Mouse (Mus musculus) monocyte, adult 2 months (primary cell): Measurements from ENCODE around the gene Ccdc69.
"Not testable (repeated sequence)": the region's sequence is repeated elsewhere in the genome, so short reads cannot be mapped to it uniquely, and the experiment has no call there.

Source experiments
- DNase-seq, 2 experiments: peaks; one replicate each; pipeline ENCODE4 v3.0.0; 2022; ENCODE audit warnings: low spot score in 2 of 2, low read depth in 1 of 2

The Ccdc69 gene

GRCm38 (mm10) chr11:55097463-55098188 lies 19.7 kb upstream of the Ccdc69 start, which contains the start of gene Gm2a:
Gene Gm2a, plus strand, starts transcription at chr11:55098115.
- DNase-seq = peak; percentile 87 to 93

- no peak for DNase-seq
Measured at GRCm38 (mm10) chr11:55096731-55097462, 19.0 kb upstream of the Ccdc69 start.

DNA sequence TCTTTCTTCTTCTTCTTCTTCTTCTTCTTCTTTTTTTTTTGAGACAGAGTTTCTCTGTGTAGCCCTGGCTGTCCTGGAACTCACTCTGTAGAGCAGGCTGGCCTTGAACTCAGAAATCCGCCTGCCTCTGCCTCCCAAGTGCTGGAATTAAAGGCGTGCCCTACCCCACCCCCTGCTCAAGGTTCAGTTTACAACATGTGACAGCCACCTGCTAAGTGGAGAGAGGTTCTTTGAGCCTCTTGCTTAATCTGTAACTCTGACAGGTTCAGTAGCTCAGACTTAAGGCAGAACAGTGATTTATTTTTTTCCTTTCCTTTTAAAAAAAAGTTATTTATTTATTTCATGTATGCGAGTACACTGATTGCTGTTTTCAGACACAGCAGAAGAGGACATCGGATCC lies 18.4 kb upstream of the Ccdc69 start:
- DNase-seq = not testable (repeated sequence)

DNA sequence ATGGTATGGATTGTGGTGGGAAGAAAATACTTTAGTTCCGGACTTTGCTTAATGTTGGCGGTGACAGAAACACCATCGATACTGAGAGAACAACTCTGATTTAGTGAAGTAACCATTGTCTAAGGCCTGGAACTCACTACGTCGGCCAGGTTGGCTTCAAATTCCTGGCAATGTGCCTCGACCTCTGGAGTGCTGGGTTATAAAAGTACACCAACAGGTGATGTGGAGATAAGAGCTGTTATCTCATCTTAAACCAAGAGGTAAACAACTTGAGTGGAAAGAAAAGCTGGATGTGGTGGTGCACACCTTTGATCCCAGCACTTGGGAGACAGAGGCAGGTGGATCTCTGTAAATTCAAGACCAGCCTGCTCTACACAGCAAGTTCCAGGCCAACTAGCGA lies 15.2 kb upstream of the Ccdc69 start:
- DNase-seq = no peak

DNA sequence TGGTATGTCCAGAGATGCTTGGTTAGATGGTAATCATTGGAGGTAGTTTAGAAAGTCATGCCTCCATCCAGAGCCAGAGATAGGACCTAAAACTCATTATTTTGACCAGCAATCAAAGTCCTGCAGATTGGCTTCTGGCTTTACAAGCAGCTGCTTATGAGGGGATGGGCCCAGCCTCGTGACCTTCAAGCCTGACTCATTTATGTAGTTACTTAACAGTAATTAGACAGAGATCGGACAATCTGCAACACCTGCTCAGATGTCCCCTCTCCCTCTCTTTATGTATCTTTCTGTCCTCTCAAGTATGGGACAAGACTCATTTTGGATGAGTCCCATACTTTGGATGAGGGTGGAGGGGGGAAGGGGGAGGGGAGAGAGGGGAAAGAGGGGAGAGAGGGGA lies 12.0 kb upstream of the Ccdc69 start:
- no peak for DNase-seq

GRCm38 (mm10) chr11:55087006-55087405 lies 9.1 kb upstream of the Ccdc69 start:
- DNase-seq = peak in 1 of 2 experiments; percentile 26

DNA sequence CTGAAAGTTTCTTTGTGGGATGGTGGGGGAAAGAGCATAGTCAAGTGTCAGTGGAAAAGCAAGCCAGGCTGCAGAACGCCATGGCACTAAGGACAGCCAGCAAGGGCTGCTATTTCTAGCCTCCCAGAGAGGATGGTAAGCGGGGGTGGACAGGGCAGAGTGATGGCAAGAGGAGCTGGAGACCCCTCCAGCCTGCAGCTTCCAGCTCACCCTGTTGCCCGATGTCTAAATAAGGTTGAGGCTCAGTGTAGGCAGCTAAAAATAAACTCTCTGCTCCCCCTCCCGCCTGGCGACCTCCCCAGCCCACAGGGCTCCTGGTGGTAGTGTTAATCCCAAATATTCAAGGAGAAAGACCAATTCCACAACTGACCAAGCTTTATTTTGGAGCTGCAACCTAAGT lies 7.5 kb upstream of the Ccdc69 start:
- no peak for DNase-seq

DNA sequence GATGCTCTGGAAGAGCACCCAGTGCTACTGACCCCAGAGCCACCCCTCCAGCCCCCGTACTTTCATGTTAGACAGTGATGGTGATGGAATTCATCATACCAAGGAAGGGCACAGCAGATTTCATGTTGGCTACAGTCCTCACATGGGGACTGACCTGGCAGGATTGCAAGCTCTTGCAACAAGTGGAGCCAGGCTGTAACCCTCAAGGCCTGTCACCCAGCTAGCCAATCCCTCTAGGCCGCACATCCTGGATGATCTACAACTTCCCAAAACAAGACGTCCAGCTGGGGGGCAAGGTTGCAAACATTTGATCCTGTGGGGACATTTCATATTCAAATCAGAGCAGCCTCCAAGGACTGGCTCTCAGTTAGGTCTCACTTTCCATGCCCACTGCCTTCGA lies 6.7 kb upstream of the Ccdc69 start:
- DNase-seq = no peak

GRCm38 (mm10) chr11:55081206-55081605 lies 3.3 kb upstream of the Ccdc69 start:
- DNase-seq = no peak

GRCm38 (mm10) chr11:55079180-55079579 lies 1.2 kb upstream of the Ccdc69 start:
- DNase-seq = no peak

GRCm38 (mm10) chr11:55078502-55078901 lies 571 bp upstream of the Ccdc69 start:
- no peak for DNase-seq

DNA sequence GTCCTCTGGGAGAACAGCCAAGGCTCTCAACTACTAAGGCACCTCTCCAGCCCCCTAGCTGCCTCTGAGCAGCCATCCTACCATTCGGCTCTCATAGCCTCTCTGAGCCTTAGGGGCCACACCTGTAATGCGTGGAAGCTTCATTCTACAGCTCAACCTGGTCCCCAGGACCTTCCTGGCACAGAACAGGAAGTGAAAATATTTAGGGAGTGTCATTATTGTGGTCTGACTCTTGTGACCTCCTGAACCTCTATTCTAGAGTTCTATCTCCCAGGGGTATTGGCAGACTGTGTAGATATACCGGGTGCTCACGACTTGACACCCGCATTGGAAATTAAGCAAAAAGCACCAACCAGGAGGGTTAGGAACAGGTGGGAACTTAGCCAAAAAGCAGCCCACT lies 1.7 kb downstream of the Ccdc69 start:
- no peak for DNase-seq

DNA sequence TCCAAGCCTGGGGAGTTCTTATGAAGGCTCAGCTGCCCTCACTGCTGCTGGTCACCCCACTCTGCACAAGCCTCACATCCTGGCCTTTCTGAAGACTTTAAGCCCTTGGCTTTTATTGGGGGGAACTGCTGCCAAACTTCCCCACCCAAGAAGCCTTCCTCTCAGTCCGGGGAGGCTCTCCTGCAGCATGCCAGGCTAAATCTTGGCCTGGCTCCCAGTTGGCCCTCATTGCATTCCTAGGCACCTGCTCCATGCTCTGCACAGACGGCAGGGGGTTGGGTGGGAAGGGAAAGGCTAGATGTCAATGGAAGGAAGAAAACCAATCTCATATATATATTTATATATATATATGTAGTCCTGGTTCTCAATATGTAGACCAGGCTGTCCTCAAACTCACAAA lies 2.3 kb downstream of the Ccdc69 start:
- DNase-seq = no peak

DNA sequence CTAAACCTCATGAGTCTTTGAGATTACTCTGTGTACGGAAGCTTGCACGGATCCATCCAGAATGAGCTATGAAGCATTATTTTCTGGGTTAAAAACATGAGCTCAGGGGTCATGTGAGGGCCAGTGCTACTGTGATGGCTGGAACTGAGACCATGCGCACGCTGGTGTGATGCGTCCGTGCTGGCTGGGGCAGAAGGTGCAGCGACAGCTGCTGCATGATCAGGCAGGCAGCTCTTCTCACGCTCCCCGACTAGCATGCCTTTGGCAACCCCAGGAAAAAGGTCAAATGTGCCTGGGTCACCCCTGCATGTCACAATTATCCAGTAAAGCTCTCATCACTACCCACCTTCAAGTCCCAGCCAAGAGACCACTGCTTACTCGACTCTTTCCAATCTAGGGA lies 4.7 kb downstream of the Ccdc69 start:
- no peak for DNase-seq

DNA sequence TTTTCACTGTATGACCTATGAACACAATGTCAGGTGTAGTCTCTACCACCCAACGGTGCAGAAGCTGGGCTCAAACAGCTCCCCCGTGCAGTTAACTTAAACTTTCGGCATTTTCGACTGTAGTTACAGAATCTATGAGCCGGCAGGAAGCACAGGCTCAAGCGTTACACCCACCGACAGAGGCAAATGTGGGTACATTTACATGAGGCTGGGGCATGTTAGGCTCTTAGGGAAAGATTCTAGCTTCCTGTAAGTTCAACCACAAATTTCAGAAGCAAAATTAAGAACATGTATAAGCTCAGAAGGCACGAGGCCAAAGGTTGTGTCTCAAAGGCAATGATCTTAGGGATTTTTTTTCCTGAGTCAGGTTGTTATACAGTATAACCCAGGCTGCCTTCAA lies 5.5 kb downstream of the Ccdc69 start:
- DNase-seq = no peak

DNA sequence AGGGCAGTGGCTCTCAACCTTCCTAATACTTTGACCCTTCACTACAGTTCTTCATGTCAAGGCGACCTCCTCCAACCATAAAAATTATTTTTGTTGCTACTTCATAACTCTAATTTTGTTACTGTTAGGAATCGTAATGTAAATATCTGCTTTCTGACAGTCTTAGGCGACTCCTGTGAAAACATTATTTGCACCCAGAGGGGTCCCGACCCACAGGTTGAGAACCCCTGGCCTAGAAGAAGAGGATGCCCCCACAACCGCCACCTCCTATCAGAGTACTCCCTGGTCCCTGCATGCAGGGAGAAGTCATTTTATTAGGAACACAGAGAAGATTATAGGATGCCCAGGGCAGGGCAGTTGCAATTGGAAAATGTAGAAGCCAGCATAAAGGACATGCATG lies 6.6 kb downstream of the Ccdc69 start:
- no peak for DNase-seq

- DNase-seq = no peak
Measured at GRCm38 (mm10) chr11:55069023-55069422, 8.9 kb downstream of the Ccdc69 start.

GRCm38 (mm10) chr11:55066921-55067320 lies 11.0 kb downstream of the Ccdc69 start:
- DNase-seq = no peak

- DNase-seq = no peak
Measured at GRCm38 (mm10) chr11:55062856-55063255, 15.1 kb downstream of the Ccdc69 start.

GRCm38 (mm10) chr11:55060802-55061201 lies 17.1 kb downstream of the Ccdc69 start:
- DNase-seq = no peak

DNA sequence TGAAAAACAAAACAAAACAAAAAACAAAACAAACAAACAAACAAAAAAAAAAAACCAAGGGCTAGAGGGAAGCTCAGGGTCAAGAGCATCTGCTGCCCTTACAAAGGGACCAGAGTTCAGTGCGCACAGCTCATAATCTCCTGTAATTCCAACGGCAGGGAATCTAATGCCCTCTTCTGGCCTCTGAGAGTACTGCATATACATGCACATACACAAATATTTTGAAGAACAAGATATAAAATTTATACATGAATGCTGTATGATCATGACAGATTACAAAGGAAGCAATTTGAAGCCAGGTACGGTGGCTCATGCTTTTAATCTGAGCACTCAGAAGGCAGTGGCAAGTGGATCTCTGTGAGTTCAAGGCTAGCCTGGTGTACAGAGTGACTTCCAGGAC lies 20.4 kb downstream of the Ccdc69 start:
- DNase-seq = no peak

DNA sequence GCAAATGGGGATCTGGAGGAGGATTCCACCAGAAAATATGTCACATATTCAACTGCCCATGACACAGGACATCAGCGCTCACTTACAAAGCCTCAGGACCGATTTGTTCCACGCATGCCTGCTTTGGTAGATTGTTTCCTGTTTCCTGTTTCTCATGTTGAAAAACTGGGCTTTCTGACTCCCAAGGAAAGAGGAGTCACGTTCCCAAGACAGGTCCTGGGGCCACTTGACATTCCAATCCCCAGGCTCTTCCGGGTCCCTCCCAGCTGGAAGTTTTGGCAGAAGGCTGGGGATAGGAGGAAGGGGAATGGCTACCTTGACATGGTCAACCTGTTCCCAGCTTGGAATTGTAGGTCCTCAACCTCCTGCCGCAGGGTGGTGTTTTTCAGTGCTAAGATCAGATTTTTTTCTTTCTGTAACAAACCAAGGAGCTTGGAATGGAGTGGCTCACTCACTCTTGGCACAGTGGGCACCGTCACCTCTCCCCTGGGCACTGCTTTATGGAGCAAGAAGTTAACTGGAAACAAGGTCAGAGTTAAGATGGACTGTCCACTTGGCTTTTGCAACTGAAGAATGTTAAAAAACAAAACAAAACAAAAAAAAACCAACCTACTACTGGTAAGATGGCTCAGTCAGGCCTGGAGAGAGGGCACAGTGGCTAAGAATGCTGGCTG lies 27.0 kb downstream of the Ccdc69 start:
- DNase-seq = no peak
